Mouse (Mus musculus): ENCODE results near the gene Cyp20a1. TPM values are rescaled to one million over a fixed set of nuclear protein-coding genes. Genes with fewer than 3 reads are reported as not detected.

Gene Cyp20a1
- polyA plus RNA-seq, 1 experiment from 2014 or later, result 14.7 TPM

DNA sequence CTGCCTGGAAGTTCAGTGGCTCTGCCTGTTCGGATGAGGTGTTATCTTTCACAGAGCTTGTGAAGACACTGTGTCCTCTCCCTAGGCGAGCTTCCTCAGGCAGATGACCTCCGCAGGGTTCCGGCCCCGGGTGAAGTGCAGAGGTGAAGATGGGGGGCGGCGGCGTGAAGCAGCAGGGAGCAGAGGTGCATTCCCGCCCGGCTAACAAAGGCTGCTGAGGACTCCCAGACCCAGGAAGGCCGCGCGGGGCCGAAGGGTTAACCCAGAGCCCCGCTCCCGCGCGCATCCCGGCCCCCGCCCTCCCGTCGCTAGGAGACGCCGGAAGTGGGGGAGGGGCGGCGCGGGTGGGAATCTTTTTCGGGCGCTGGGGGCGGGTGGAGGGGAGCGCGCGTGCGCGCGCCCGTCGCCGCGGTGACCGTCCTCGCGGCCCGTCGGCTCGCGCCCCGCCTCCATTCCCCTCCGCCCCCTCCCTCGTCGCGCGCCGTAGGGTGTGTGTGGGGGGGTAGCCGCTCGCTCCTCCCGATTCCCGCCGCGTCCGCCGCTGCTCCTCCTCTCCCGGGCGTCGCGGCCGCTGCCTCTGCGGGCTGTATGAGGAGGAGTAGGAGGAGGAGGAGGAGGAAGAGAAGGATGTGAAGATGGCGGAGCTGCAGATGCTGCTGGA, 66.2 kb downstream of the Cyp20a1 start, which contains the start of gene Abi2:
Gene Abi2, plus strand, starts transcription at position 452 of the 661 bp plus-strand sequence.
- Histone ChIP-seq H3K27ac (peak within 1 kb of the TSS; percentile 99), H3K9me3 (no peaks in the 10 kb centered on the region), H3K27me3 (no peaks in the 10 kb centered on the region), H3K9ac (peak within 1 kb of the TSS; percentile 97), H3K4me2 (peak within 1 kb of the TSS; percentile 66), H3K36me3 (no peaks in the 10 kb centered on the region), H3K4me1 (replicated peaks) (peaks cover 17% of the 10 kb centered on the region), H3K4me3 (peak within 1 kb of the TSS; percentile 91)
- WGBS, result under 1% methylated on average over 16 of the region's 69 CpGs
- ATAC-seq (ENCODE audit: low FRiP score), result peak; percentile 95

DNA sequence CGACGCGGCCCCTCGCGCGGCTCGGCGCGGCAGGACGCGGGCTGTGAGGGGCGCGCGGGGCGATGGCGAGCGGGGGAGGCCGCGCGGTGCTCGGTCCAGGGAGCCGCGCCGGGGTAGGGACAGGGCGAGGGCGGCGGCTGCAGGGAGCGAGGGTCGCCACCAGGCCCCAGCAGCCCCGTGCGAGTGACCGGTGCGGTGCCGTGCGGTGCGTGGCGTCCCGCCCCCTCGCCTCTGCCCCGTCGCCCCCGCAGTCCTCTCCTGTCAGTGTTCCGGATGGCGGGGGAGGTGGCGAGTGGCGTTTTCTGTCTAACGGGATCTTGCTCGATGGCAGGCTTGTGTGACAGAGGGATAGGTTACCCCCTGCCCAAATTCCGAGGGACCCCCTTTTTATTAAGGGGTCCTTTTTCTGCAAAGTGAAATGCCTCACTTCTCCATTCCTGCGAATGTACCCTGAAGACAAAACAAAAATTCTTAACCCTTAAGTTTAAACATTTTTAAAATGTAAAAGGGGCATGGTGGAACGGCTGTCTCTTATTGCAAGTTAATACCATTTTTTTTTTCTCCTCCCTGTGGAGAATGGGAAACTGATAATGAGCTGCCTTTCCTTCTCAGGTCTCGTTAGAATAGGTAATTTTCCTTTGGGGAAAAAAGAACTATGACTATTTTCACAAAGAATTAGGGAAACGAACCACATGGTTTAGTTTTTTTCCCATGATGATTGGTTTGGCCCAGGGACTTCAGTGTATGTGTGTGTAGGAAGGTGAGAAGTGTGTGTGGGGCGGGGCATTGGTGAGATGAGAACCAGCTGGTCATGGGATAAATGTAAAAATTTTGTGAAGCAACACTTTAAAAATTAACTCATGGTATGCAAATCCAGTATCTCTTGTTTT, 67.0 kb downstream of the Cyp20a1 start:
- H3K36me3 ChIP-seq, result no peaks in the 10 kb centered on the region
- H3K4me3 ChIP-seq, result peak overlapping the region; percentile 91
- H3K27ac ChIP-seq, result peak overlapping the region; percentile 99
- H3K9me3 ChIP-seq, result no peaks in the 10 kb centered on the region
- peak overlapping the region; percentile 66 for H3K4me2 ChIP-seq
- H3K4me1 ChIP-seq (replicated peaks), result peaks cover 17% of the 10 kb centered on the region
- H3K9ac ChIP-seq, result peak overlapping the region; percentile 97
- no peaks in the 10 kb centered on the region for H3K27me3 ChIP-seq
- WGBS, result under 1% methylated on average over 54 of the region's 54 CpGs
- peak; percentile 85 for ATAC-seq (ENCODE audit: low FRiP score)

DNA sequence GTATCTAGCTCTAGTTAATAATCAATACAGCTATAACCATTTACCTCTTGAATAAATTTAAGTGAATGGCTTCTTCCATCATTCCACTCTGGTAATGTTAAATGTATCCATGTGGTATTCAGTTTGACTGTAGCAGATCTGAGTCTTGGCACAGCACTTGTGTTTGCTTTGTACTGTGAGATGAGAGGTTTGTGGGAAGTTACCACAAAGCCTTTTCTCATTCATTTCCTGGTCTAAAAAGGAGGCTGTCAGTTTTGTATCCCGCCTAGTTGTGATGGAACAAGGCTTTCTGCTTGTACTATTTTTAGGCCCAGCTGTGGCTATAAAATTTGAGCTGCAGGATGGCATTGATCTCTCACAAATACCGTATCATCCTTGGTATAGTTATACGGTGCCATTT, 73.6 kb downstream of the Cyp20a1 start:
- 69% methylated on average over 3 of the region's 3 CpGs for WGBS
- no peak overlapping the region for H3K27ac ChIP-seq
- no peaks in the 10 kb centered on the region for H3K36me3 ChIP-seq
- H3K4me3 ChIP-seq, result no peak overlapping the region
- H3K9ac ChIP-seq, result no peak overlapping the region
- peaks cover 6% of the 10 kb centered on the region for H3K4me1 ChIP-seq (replicated peaks)
- no peak overlapping the region for H3K4me2 ChIP-seq
- no peaks in the 10 kb centered on the region for H3K27me3 ChIP-seq
- H3K9me3 ChIP-seq, result no peaks in the 10 kb centered on the region
- ATAC-seq (ENCODE audit: low FRiP score), result no peak

DNA sequence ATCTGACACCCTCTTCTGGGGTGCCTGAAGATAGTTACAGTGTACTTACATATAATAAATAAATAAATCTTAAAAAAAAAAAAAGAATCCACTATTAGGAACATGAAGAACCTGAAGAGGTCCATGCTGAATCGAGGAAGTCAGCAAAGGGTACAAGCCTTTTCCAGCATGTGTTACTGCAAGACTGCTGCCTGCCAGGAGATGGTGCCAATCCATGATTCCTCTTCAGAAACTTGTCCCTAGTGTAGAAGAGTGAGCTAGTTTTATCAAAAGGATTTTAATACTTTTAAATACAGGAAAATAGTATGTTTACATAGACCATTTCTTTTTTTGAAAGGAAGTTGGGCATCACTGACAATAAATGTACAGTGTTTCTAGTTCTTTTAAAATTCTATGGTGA, 80.8 kb downstream of the Cyp20a1 start:
- H3K4me1 ChIP-seq (replicated peaks), result 0 out of 2 replicates have a peak, but pooled peaks cover 3% of the 10 kb centered on the region
- no peaks in the 10 kb centered on the region for H3K9me3 ChIP-seq
- WGBS, result 92% methylated on average over 1 of the region's 1 CpGs
- no peak for ATAC-seq (ENCODE audit: low FRiP score)
- H3K27me3 ChIP-seq, result no peaks in the 10 kb centered on the region
- H3K9ac ChIP-seq, result no peak overlapping the region
- no peak overlapping the region for H3K4me2 ChIP-seq
- no peak overlapping the region for H3K27ac ChIP-seq
- H3K36me3 ChIP-seq, result no peaks in the 10 kb centered on the region
- H3K4me3 ChIP-seq, result no peak overlapping the region

DNA sequence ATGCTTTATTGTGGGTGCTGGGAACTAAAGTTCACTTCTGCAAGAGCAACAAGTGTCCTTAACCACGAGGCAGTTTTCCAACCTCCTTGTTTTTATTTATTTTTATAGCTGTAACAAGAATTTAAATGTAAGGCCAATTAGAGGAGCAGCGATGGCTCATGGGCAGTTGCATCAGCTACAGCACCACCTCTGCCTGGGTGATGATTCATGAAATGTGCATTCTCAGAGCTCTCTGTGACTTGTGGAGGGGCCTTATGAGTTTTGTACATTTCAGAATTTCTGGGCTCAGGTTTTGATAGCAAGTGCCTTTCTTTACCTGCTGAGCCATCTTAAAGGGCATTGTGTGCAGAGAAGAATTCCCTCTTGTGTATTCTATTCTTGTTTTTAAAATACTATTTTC, 85.2 kb downstream of the Cyp20a1 start:
- Histone ChIP-seq H3K4me1 (replicated peaks) (peaks cover 9% of the 10 kb centered on the region; the same call in 1 of the 2 replicates), H3K4me2 (no peak overlapping the region), H3K36me3 (no peaks in the 10 kb centered on the region), H3K4me3 (no peak overlapping the region), H3K9me3 (no peaks in the 10 kb centered on the region), H3K27ac (no peak overlapping the region), H3K27me3 (no peaks in the 10 kb centered on the region), H3K9ac (no peak overlapping the region)
- no peak for ATAC-seq (ENCODE audit: low FRiP score)
- WGBS, result 91% methylated on average over 2 of the region's 2 CpGs

DNA sequence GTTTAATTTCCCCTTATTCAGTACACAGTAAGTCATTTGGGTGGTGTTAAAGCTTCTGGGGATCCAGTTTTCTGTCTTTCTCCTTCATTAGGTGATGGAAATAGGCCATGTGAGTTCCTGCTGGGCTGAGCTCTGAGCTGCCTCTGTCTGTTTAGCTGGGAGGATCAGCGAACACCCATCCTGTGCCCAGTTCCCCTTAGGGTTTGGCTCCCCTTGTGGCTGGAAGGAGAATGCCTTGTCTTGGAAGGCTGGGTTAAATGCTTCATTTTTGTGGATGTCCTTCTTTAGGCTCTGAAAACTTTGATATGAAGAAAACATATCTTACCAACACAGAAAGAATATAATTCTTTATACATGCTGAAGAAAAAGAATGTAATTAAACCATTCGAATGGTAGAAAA, 85.8 kb downstream of the Cyp20a1 start:
- H3K4me3 ChIP-seq, result no peak overlapping the region
- H3K36me3 ChIP-seq, result no peaks in the 10 kb centered on the region
- no peaks in the 10 kb centered on the region for H3K9me3 ChIP-seq
- H3K27me3 ChIP-seq, result no peaks in the 10 kb centered on the region
- no peak overlapping the region for H3K4me2 ChIP-seq
- WGBS, result 83% methylated on average over 2 of the region's 2 CpGs
- no peak overlapping the region for H3K9ac ChIP-seq
- peaks cover 9% of the 10 kb centered on the region; the same call in 1 of the 2 replicates for H3K4me1 ChIP-seq (replicated peaks)
- no peak for ATAC-seq (ENCODE audit: low FRiP score)
- no peak overlapping the region for H3K27ac ChIP-seq

DNA sequence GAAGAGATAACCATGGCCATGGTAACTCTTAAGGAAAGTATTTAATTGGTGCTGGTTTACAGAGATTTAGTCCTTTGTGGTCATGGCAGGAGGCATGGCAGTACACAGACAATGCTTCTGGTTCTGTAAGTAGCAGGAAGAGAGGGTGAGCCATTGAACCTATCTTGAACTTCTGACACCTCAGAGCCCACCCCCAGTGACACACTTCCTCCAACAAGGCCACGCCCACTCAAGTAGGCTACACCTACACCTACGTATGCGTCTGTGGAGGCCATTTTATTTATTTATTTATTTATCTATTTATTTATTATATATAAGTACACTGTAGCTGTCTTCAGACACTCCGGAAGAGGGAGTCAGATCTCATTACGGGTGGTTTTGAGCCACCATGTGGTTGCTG, 88.4 kb downstream of the Cyp20a1 start:
- H3K4me3 ChIP-seq, result no peak overlapping the region

DNA sequence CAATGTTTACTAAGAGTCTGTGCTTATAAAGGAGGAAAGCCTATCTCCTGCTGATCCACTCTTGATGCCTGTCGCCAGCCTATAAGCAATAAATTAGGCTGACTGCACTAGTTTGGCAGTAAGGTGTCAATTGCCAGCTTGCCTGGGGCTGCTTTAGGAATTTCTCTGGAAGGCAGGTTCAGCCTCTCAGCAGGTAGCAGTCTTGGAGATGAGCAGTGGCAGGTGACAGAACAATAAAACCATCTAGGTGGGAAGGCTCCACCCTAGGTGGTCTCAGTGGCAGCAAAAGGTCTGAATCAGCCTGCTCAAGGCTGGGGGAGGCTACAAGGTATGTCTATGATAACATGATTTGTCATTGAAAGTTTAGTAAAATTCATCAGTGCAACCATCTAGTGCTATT, 89.4 kb downstream of the Cyp20a1 start:
- ATAC-seq (ENCODE audit: low FRiP score), result no peak
- Histone ChIP-seq H3K4me1 (replicated peaks) (peaks cover 6% of the 10 kb centered on the region; the same call in 1 of the 2 replicates), H3K27ac (no peak overlapping the region), H3K36me3 (peaks cover 5% of the 10 kb centered on the region), H3K4me2 (no peak overlapping the region), H3K9me3 (no peaks in the 10 kb centered on the region), H3K4me3 (no peak overlapping the region), H3K27me3 (no peaks in the 10 kb centered on the region), H3K9ac (no peak overlapping the region)
- WGBS, result 21% methylated on average over 1 of the region's 1 CpGs

More for the DNA sequence above, 88.4 kb downstream of the Cyp20a1 start:
- Histone ChIP-seq H3K36me3 (peaks cover 3% of the 10 kb centered on the region), H3K4me1 (replicated peaks) (peaks cover 6% of the 10 kb centered on the region; the same call in 1 of the 2 replicates), H3K9ac (no peak overlapping the region), H3K9me3 (no peaks in the 10 kb centered on the region), H3K27me3 (no peaks in the 10 kb centered on the region), H3K4me2 (no peak overlapping the region), H3K27ac (no peak overlapping the region)
- WGBS, result 90% methylated on average over 5 of the region's 5 CpGs
- no peak for ATAC-seq (ENCODE audit: low FRiP score)

Other genes with a start within 250 kb of the Cyp20a1 start
- gene Carf, start 245.1 kb upstream of the Cyp20a1 start, polyA plus RNA-seq (2015; fragmentation: Nextera tagmentation; extraction: Ambion mirVana), result 7.6 and 8.9 TPM in 2 replicates
- gene Wdr12, start 244.7 kb upstream of the Cyp20a1 start, polyA plus RNA-seq (2015; fragmentation: Nextera tagmentation; extraction: Ambion mirVana), result 45.7 and 48.7 TPM in 2 replicates
- gene Nbeal1, start 162.7 kb upstream of the Cyp20a1 start, polyA plus RNA-seq (2015; fragmentation: Nextera tagmentation; extraction: Ambion mirVana), result 9.1 and 10.0 TPM in 2 replicates
- 71.7 and 77.3 TPM in 2 replicates for gene Abi2, start 66.3 kb downstream of the Cyp20a1 start, polyA plus RNA-seq (2015; fragmentation: Nextera tagmentation; extraction: Ambion mirVana)
- gene Raph1, start 223.8 kb downstream of the Cyp20a1 start, polyA plus RNA-seq (2015; fragmentation: Nextera tagmentation; extraction: Ambion mirVana), result 27.6 and 28.2 TPM in 2 replicates

All from hindbrain, embryonic 13.5 days (tissue).